Mouse (Mus musculus) olfactory bulb, adult 2 months (tissue): ENCODE results near the gene Plekhd1.

ENCODE experiments used
- CTCF ChIP-seq: fragments of 200-500 bp; IDR thresholded peaks from 2 replicates; pipeline ENCODE4 v1.5.1; 2012; ENCODE audit warnings: low read depth, mild to moderate bottlenecking, low read length, moderate library complexity; ENCODE audit not compliant: insufficient read depth
- POLR2A ChIP-seq: fragments of 200-500 bp; IDR thresholded peaks from 2 replicates; pipeline ENCODE4 v1.6.1; 2012; ENCODE audit warnings: mild to moderate bottlenecking, low read depth, low read length, moderate library complexity; ENCODE audit not compliant: insufficient read depth

GRCm38 (mm10) chr12:80662322-80662721, 30.1 kb upstream of the Plekhd1 start:
- TF ChIP-seq CTCF (no peak), POLR2A (no peak)
